ENCODE assay signal across 8 mouse cellular contexts in genomic region chr5:108697341-108697753, GRCm38 (mm10). TPM values are rescaled to one million over a fixed set of nuclear protein-coding genes. Genes with fewer than 3 reads are reported as not detected.
DNase-seq lines count a peak whose midpoint lies in the region; ATAC-seq and TF ChIP-seq lines count a peak whose summit lies in the region.

No protein-coding gene starts in this region.

- H3K27ac ChIP-seq in hindbrain, embryonic 16.5 days (ENCODE audit: low read depth, low read length): peak overlapping the region; percentile 32
- H3K27ac ChIP-seq in limb, embryonic 15.5 days: peak overlapping the region; percentile 73
- H3K27ac ChIP-seq in stomach, postnatal 0 days (replicated peaks): peak overlapping the region; percentile 69
- H3K27ac ChIP-seq in thymus, adult 2 months (ENCODE audit: control insufficient read depth, insufficient read depth, low read length): no peak overlapping the region

- DNase-seq in adipocyte (ENCODE audit: low spot score): peak; percentile 45
- peak; percentile 60 for DNase-seq in embryo, embryonic 9.5 days (ENCODE audit: extremely low spot score)
- DNase-seq in stomach, postnatal 0 days (ENCODE audit: low spot score): no peak
- no peak for DNase-seq in thymus, adult 2 months

- H3K9ac ChIP-seq in hindbrain, embryonic 16.5 days (ENCODE audit: low read depth, low read length): no peak overlapping the region
- no peak overlapping the region for H3K9ac ChIP-seq in limb, embryonic 15.5 days
- peak overlapping the region; percentile 41; the same call in 1 of the 2 replicates for H3K9ac ChIP-seq in stomach, postnatal 0 days (ENCODE audit: low read length)

- peak; percentile 75 for ATAC-seq in hindbrain, embryonic 16.5 days
- ATAC-seq in limb, embryonic 15.5 days (ENCODE audit: insufficient number of reproducible peaks, low FRiP score, low TSS enrichment, low read depth): peak; percentile 16; the same call in 1 of the 2 replicates
- ATAC-seq in stomach, postnatal 0 days (ENCODE audit: low FRiP score, low TSS enrichment): no peak
- ATAC-seq in CD4-positive, CD25-positive, alpha-beta regulatory T cell, adult 4 months: no peak
- ATAC-seq in erythroblast, adult 5-6 weeks (replicated peaks; ENCODE audit: low FRiP score, poor library complexity, severe bottlenecking): no peak

- no peaks in the 10 kb centered on the region for H3K9me3 ChIP-seq in hindbrain, embryonic 16.5 days (ENCODE audit: control insufficient read depth, low read length)
- no peaks in the 10 kb centered on the region for H3K9me3 ChIP-seq in limb, embryonic 15.5 days
- H3K9me3 ChIP-seq in stomach, postnatal 0 days (ENCODE audit: control insufficient read depth, low read length): no peaks in the 10 kb centered on the region

- H3K4me2 ChIP-seq in hindbrain, embryonic 16.5 days (ENCODE audit: low read length): no peak overlapping the region
- H3K4me2 ChIP-seq in limb, embryonic 15.5 days: 0 out of 2 replicates have a peak overlapping the region, but pooled peaks have one; percentile 2
- H3K4me2 ChIP-seq in stomach, postnatal 0 days (replicated peaks; ENCODE audit: low read depth): no peak overlapping the region

- no peaks in the 10 kb centered on the region for H3K36me3 ChIP-seq in hindbrain, embryonic 16.5 days (ENCODE audit: control insufficient read depth, insufficient read depth, low read length)
- H3K36me3 ChIP-seq in limb, embryonic 15.5 days: 0 out of 2 replicates have a peak, but pooled peaks cover 4% of the 10 kb centered on the region
- no peaks in the 10 kb centered on the region for H3K36me3 ChIP-seq in stomach, postnatal 0 days (ENCODE audit: control insufficient read depth, insufficient read depth, low read length)
- H3K36me3 ChIP-seq in thymus, adult 2 months (ENCODE audit: control insufficient read depth, insufficient read depth, low read length): no peaks in the 10 kb centered on the region

- no peak overlapping the region for H3K4me3 ChIP-seq in hindbrain, embryonic 16.5 days (ENCODE audit: low read length)
- no peak overlapping the region for H3K4me3 ChIP-seq in limb, embryonic 15.5 days
- no peak overlapping the region for H3K4me3 ChIP-seq in stomach, postnatal 0 days (ENCODE audit: low read depth, low read length)
- no peak overlapping the region for H3K4me3 ChIP-seq in thymus, adult 2 months (ENCODE audit: control insufficient read depth, insufficient read depth, low read length)

- no peak for TF ChIP-seq POLR2A in thymus, adult 2 months (IDR thresholded peaks at IDR 0.05; ENCODE audit: control insufficient read depth, extremely low read depth, insufficient read depth, low read length, poor library complexity)

- no peak for TF ChIP-seq EP300 in stomach, postnatal 0 days (optimal IDR thresholded peaks at IDR 0.05)

- TF ChIP-seq CTCF in stomach, postnatal 0 days (IDR thresholded peaks at IDR 0.05; ENCODE audit: low read depth): no peak
- no peak for TF ChIP-seq CTCF in thymus, adult 2 months (IDR thresholded peaks at IDR 0.05; ENCODE audit: borderline replicate concordance, control insufficient read depth, extremely low read depth, insufficient read depth, low read length, poor library complexity)

- 19% methylated on average over 4 of the region's 4 CpGs for WGBS in hindbrain, embryonic 16.5 days
- 32% methylated on average over 4 of the region's 4 CpGs for WGBS in limb, embryonic 15.5 days
- 38% methylated on average over 4 of the region's 4 CpGs for WGBS in stomach, postnatal 0 days
- 93% methylated on average over 4 of the region's 4 CpGs for WGBS in thymus, adult 2 months

- H3K27me3 ChIP-seq in hindbrain, embryonic 16.5 days (replicated peaks; ENCODE audit: control insufficient read depth, insufficient read depth, low read length): peaks cover 17% of the 10 kb centered on the region
- no peaks in the 10 kb centered on the region for H3K27me3 ChIP-seq in limb, embryonic 15.5 days
- no peaks in the 10 kb centered on the region for H3K27me3 ChIP-seq in stomach, postnatal 0 days (ENCODE audit: control insufficient read depth, insufficient read depth, low read length)
- H3K27me3 ChIP-seq in thymus, adult 2 months (ENCODE audit: control insufficient read depth, insufficient read depth, low read length): no peaks in the 10 kb centered on the region

- H3K4me1 ChIP-seq in hindbrain, embryonic 16.5 days (ENCODE audit: control insufficient read depth, insufficient read depth, low read depth, low read length): peaks cover 18% of the 10 kb centered on the region
- H3K4me1 ChIP-seq in limb, embryonic 15.5 days: peaks cover 83% of the 10 kb centered on the region
- H3K4me1 ChIP-seq in stomach, postnatal 0 days (replicated peaks; ENCODE audit: control insufficient read depth, insufficient read depth): no peaks in the 10 kb centered on the region; the same call in 1 of the 2 replicates
- peaks cover 8% of the 10 kb centered on the region for H3K4me1 ChIP-seq in thymus, adult 2 months (replicated peaks; ENCODE audit: control insufficient read depth, insufficient read depth, low read length)

RNA-seq across cellular contexts. Expression of gene Fgfrl1, which starts 5.2 kb away (rescaled TPM):
- 4.7 and 4.8 TPM in 2 replicates for polyA plus RNA-seq in hindbrain, embryonic 16.5 days (2015; fragmentation: Nextera tagmentation; extraction: Ambion mirVana)
- polyA plus RNA-seq in limb, embryonic 15.5 days (2015; fragmentation: Nextera tagmentation; extraction: Ambion mirVana): 32.0 and 36.1 TPM in 2 replicates
- 21.2 and 22.2 TPM in 2 replicates for polyA plus RNA-seq in stomach, postnatal 0 days (2015; fragmentation: Nextera tagmentation; extraction: Ambion mirVana)
- under 1 TPM in 1 of 2 experiments, not detected in 1; 0.67 TPM for polyA plus RNA-seq in CD4-positive, CD25-positive, alpha-beta regulatory T cell, adult 4 months (2017; shearing (Covaris generic))
- polyA plus RNA-seq in thymus, adult 2 months (2012; rRNA removed): 22.2 and 26.0 TPM in 2 replicates
- 14.0 and 15.2 TPM in 2 replicates for total RNA-seq in erythroblast, adult 5-6 weeks (2015; ENCODE audit: low replicate concordance)
- 18.5 and 21.0 TPM in 2 replicates for total RNA-seq in erythroblast, adult 5-6 weeks (2017; ENCODE audit: low replicate concordance)

RNA-seq across cellular contexts. Expression of gene Slc26a1, which starts 22.0 kb away (rescaled TPM):
- polyA plus RNA-seq in hindbrain, embryonic 16.5 days (2015; fragmentation: Nextera tagmentation; extraction: Ambion mirVana): 3.6 and 3.9 TPM in 2 replicates
- polyA plus RNA-seq in limb, embryonic 15.5 days (2015; fragmentation: Nextera tagmentation; extraction: Ambion mirVana): 0.56 and 0.81 TPM in 2 replicates
- 0.17 and 0.22 TPM in 2 replicates for polyA plus RNA-seq in stomach, postnatal 0 days (2015; fragmentation: Nextera tagmentation; extraction: Ambion mirVana)
- under 1 TPM; 0.16 to 0.20 TPM for polyA plus RNA-seq in CD4-positive, CD25-positive, alpha-beta regulatory T cell, adult 4 months (2017; shearing (Covaris generic))
- polyA plus RNA-seq in thymus, adult 2 months (2012; rRNA removed): 0.44 and 0.87 TPM in 2 replicates
- 0.38 and 3.3 TPM in 2 replicates for total RNA-seq in erythroblast, adult 5-6 weeks (2015; ENCODE audit: low replicate concordance)
- 0.68 and 1.4 TPM in 2 replicates for total RNA-seq in erythroblast, adult 5-6 weeks (2017; ENCODE audit: low replicate concordance)

RNA-seq across cellular contexts. Expression of gene Dgkq, which starts 27.9 kb away (rescaled TPM):
- polyA plus RNA-seq in hindbrain, embryonic 16.5 days (2015; fragmentation: Nextera tagmentation; extraction: Ambion mirVana): 26.6 and 33.4 TPM in 2 replicates
- 15.7 and 17.1 TPM in 2 replicates for polyA plus RNA-seq in limb, embryonic 15.5 days (2015; fragmentation: Nextera tagmentation; extraction: Ambion mirVana)
- 4.6 and 4.9 TPM in 2 replicates for polyA plus RNA-seq in stomach, postnatal 0 days (2015; fragmentation: Nextera tagmentation; extraction: Ambion mirVana)
- polyA plus RNA-seq in CD4-positive, CD25-positive, alpha-beta regulatory T cell, adult 4 months (2017; shearing (Covaris generic)): 1 to 10 TPM; 5.2 to 7.0 TPM
- polyA plus RNA-seq in thymus, adult 2 months (2012; rRNA removed): 39.5 and 45.0 TPM in 2 replicates
- total RNA-seq in erythroblast, adult 5-6 weeks (2015; ENCODE audit: low replicate concordance): 0.96 and 4.8 TPM in 2 replicates
- total RNA-seq in erythroblast, adult 5-6 weeks (2017; ENCODE audit: low replicate concordance): 0.70 and 1.3 TPM in 2 replicates

RNA-seq across cellular contexts. Expression of gene Idua, which starts 37.2 kb away (rescaled TPM):
- polyA plus RNA-seq in hindbrain, embryonic 16.5 days (2015; fragmentation: Nextera tagmentation; extraction: Ambion mirVana): 13.3 and 13.7 TPM in 2 replicates
- 17.8 TPM in 2 replicates for polyA plus RNA-seq in limb, embryonic 15.5 days (2015; fragmentation: Nextera tagmentation; extraction: Ambion mirVana)
- 5.3 and 5.9 TPM in 2 replicates for polyA plus RNA-seq in stomach, postnatal 0 days (2015; fragmentation: Nextera tagmentation; extraction: Ambion mirVana)
- 10 to 100 TPM; 22.1 to 56.4 TPM for polyA plus RNA-seq in CD4-positive, CD25-positive, alpha-beta regulatory T cell, adult 4 months (2017; shearing (Covaris generic))
- 34.6 and 35.4 TPM in 2 replicates for polyA plus RNA-seq in thymus, adult 2 months (2012; rRNA removed)
- total RNA-seq in erythroblast, adult 5-6 weeks (2015; ENCODE audit: low replicate concordance): 2.9 and 8.8 TPM in 2 replicates
- 1.1 and 2.7 TPM in 2 replicates for total RNA-seq in erythroblast, adult 5-6 weeks (2017; ENCODE audit: low replicate concordance)

Comparison
In these comparisons a context has a peak if more than half of its experiments do, and no peak if none do; other contexts are left out.
1. DNase-seq: peak in adipocyte (single experiment) and embryo, embryonic 9.5 days (single experiment); none in stomach, postnatal 0 days (single experiment) and thymus, adult 2 months (single experiment).
2. ATAC-seq: peak in hindbrain, embryonic 16.5 days (single experiment) and limb, embryonic 15.5 days (single experiment); none in stomach, postnatal 0 days (single experiment), CD4-positive, CD25-positive, alpha-beta regulatory T cell, adult 4 months (single experiment) and erythroblast, adult 5-6 weeks (single experiment).